Mouse (Mus musculus): ENCODE measurements around the gene Gm37596. TPM values are rescaled to one million over a fixed set of nuclear protein-coding genes. Genes with fewer than 3 reads are reported as not detected.
"Not testable (repeated sequence)": the region's sequence is repeated elsewhere in the genome, so short reads cannot be mapped to it uniquely, and the experiment has no call there.

The Gm37596 gene
- not detected in 2 replicates for polyA plus RNA-seq (2015; fragmentation: Nextera tagmentation; extraction: Ambion mirVana)

DNA sequence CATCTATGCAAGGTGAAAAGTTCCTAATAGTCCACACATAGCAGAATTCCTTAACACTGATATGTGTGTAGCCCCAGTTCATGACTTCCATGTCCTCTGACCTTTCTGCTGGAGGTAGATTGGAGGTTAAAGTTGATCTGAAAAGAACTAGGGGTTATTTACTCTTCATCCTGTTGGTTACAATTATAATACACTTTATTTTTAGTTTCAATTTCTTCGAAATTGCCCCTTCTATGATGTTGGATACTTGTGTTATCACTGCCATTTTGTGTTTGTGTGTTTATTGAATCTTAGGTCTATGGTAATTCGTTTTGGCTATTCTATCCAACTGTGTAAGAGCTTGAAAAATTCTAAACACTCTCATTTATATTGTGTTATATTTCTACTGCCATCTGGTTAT is at the start of gene Gm37596:
Gm37596 (minus strand) TSS at position 101 of the 400 bp plus-strand sequence.
- not testable (repeated sequence) for H3K9me3 ChIP-seq; H3K27me3 ChIP-seq; H3K36me3 ChIP-seq; H3K9ac ChIP-seq (replicated peaks); ATAC-seq; H3K4me3 ChIP-seq (replicated peaks); H3K27ac ChIP-seq; H3K4me1 ChIP-seq (replicated peaks); H3K4me2 ChIP-seq (replicated peaks)
- WGBS: 81% methylated on average over 1 of the region's 2 CpGs

- H3K27me3 ChIP-seq; H3K4me2 ChIP-seq (replicated peaks); H3K27ac ChIP-seq; H3K9me3 ChIP-seq; H3K9ac ChIP-seq (replicated peaks); H3K4me1 ChIP-seq (replicated peaks); ATAC-seq; H3K36me3 ChIP-seq; H3K4me3 ChIP-seq (replicated peaks): not testable (repeated sequence)
- WGBS: 84% methylated on average over 2 of the region's 2 CpGs
Measured at GRCm38 (mm10) chr3:93708969-93709637, 16.2 kb upstream of the Gm37596 start.

GRCm38 (mm10) chr3:93676210-93676609 is 16.7 kb downstream of the Gm37596 start, which contains the start of gene Tdpoz1:
TSS of gene Tdpoz1 (minus strand) at chr3:93676310.
- not testable (repeated sequence) for H3K9me3 ChIP-seq; H3K4me1 ChIP-seq (replicated peaks); H3K9ac ChIP-seq (replicated peaks); H3K27ac ChIP-seq; H3K4me3 ChIP-seq (replicated peaks); ATAC-seq; H3K36me3 ChIP-seq; H3K4me2 ChIP-seq (replicated peaks); H3K27me3 ChIP-seq
- WGBS: 77% methylated on average over 3 of the region's 4 CpGs

DNA sequence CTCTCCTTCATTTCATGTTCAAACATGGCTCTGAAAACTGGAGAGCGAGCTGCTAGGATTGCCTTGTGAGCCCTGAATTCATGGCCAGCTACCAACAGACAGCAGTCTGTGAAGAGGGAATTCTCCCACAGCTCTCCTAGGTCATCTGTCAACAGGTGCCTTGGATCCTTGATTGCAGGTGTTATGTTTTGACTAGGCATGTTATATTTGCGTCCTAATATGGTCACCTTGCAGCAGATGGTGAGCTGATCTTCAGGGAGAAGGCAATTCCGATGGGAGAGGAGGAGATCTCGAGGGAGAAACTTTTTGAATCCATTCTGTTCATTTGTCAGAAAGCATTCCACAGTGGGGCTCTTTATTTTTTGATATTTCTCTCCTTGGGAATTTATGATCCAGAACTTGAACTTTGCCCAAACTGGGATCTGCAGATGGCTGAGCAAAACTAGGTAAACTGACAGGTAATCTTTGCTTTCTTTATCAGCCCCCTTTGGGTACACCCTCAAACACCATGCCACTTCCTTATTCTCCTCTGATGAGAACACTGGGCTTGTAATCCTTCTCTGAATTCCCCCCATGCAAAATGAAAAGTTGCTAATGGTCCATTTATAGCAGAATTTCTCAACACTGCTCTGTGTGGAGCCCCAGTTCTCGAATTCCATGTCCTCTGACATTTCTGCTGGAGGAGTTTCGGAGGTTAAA is 21.9 kb downstream of the Gm37596 start:
- ATAC-seq; H3K27me3 ChIP-seq; H3K36me3 ChIP-seq; H3K9me3 ChIP-seq; H3K9ac ChIP-seq (replicated peaks); H3K4me3 ChIP-seq (replicated peaks); H3K4me2 ChIP-seq (replicated peaks); H3K27ac ChIP-seq; H3K4me1 ChIP-seq (replicated peaks): not testable (repeated sequence)
- WGBS: 77% methylated on average over 5 of the region's 6 CpGs

- Histone ChIP-seq H3K36me3 (no peaks in the 10 kb centered on the region), H3K9me3 (no peaks in the 10 kb centered on the region), H3K9ac (replicated peaks) (no peak overlapping the region), H3K4me2 (replicated peaks) (no peak overlapping the region), H3K27ac (no peak overlapping the region), H3K4me1 (replicated peaks) (no peaks in the 10 kb centered on the region), H3K27me3 (no peaks in the 10 kb centered on the region), H3K4me3 (replicated peaks) (no peak overlapping the region)
- ATAC-seq: no peak
- WGBS: 77% methylated on average over 1 of the region's 1 CpGs
Measured at GRCm38 (mm10) chr3:93654260-93654659, 38.6 kb downstream of the Gm37596 start.

DNA sequence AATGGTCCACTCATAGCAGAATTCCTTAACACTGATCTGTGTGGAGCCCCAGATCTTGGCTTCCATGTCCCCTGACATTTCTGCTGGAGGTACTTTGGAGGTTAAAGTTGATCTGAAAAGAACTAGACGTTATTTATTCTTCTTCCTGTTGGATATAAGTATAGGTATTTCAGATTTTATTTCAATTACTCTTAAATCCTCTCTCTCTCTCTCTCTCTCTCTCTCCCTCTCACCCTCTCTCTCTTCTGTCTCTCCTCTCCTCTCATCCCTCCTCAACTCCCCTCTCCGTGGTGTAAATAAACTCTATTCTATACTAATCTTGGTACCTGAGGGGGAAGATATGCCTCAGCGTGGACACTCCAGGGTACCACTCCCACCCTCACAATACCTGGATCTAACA is 40.3 kb downstream of the Gm37596 start, which contains the start of gene Tdpoz2:
Tdpoz2 (minus strand) TSS at position 101 of the 400 bp plus-strand sequence.
- ATAC-seq: no peak
- no peak within 1 kb of the TSS for H3K4me3 ChIP-seq (replicated peaks)
- no peak within 1 kb of the TSS for H3K27ac ChIP-seq
- H3K27me3 ChIP-seq: no peaks in the 10 kb centered on the region
- H3K36me3 ChIP-seq: no peaks in the 10 kb centered on the region
- no peak within 1 kb of the TSS for H3K9ac ChIP-seq (replicated peaks)
- 89% methylated on average over 3 of the region's 3 CpGs for WGBS
- no peak within 1 kb of the TSS for H3K4me2 ChIP-seq (replicated peaks)
- no peaks in the 10 kb centered on the region for H3K9me3 ChIP-seq
- no peaks in the 10 kb centered on the region for H3K4me1 ChIP-seq (replicated peaks)

Other genes with a start within 250 kb of the Gm37596 start
- 0.09 TPM in 1 of 2 replicates, not detected in the other for gene Tchhl1, start 224.3 kb downstream of the Gm37596 start, polyA plus RNA-seq (2015; fragmentation: Nextera tagmentation; extraction: Ambion mirVana)
- gene S100a11, start 172.6 kb downstream of the Gm37596 start, polyA plus RNA-seq (2015; fragmentation: Nextera tagmentation; extraction: Ambion mirVana): 149 and 157 TPM in 2 replicates
- 90.8 and 93.2 TPM in 2 replicates for gene S100a10, start 138.0 kb downstream of the Gm37596 start, polyA plus RNA-seq (2015; fragmentation: Nextera tagmentation; extraction: Ambion mirVana)
- not detected in 2 replicates for gene Tdpoz2, start 40.4 kb downstream of the Gm37596 start, polyA plus RNA-seq (2015; fragmentation: Nextera tagmentation; extraction: Ambion mirVana)
- not detected in 2 replicates for gene Tdpoz1, start 16.8 kb downstream of the Gm37596 start, polyA plus RNA-seq (2015; fragmentation: Nextera tagmentation; extraction: Ambion mirVana)
- not detected in 2 replicates for gene Gm5773, start 79.9 kb upstream of the Gm37596 start, polyA plus RNA-seq (2015; fragmentation: Nextera tagmentation; extraction: Ambion mirVana)
- gene Tdpoz4, start 103.3 kb upstream of the Gm37596 start, polyA plus RNA-seq (2015; fragmentation: Nextera tagmentation; extraction: Ambion mirVana): not detected in 2 replicates
- gene Tdpoz3, start 132.9 kb upstream of the Gm37596 start, polyA plus RNA-seq (2015; fragmentation: Nextera tagmentation; extraction: Ambion mirVana): not detected in 2 replicates